Mouse (Mus musculus) forebrain, embryonic 10.5 days (tissue): Measurements from ENCODE around the gene Ift81. TPM values are rescaled to one million over a fixed set of nuclear protein-coding genes. Genes with fewer than 3 reads are reported as not detected.

Source experiments
- DNase-seq: peaks from one replicate; pipeline ENCODE4 v3.0.0-alpha.2; 2017; ENCODE audit warnings: low spot score; ENCODE audit errors: extremely low spot score
- H3K27ac ChIP-seq: fragments of 300-500 bp; sonication (generic); 2 replicates; pipeline ENCODE4 v1.5.1; 2016; ENCODE audit warnings: mild to moderate bottlenecking
- H3K27me3 ChIP-seq: fragments of 300-500 bp; sonication (generic); 2 replicates; pipeline ENCODE4 v1.6.1; 2016; ENCODE audit warnings: mild to moderate bottlenecking; ENCODE audit not compliant: poor library complexity, severe bottlenecking
- H3K36me3 ChIP-seq: fragments of 300-500 bp; sonication (generic); replicated peaks from 2 replicates; pipeline ENCODE4 v1.6.1; 2016; ENCODE audit warnings: mild to moderate bottlenecking, moderate library complexity
- H3K4me1 ChIP-seq: fragments of 300-500 bp; sonication (generic); 2 replicates; pipeline ENCODE4 v1.6.1; 2016
- H3K4me3 ChIP-seq: fragments of 300-500 bp; sonication (generic); 2 replicates; pipeline ENCODE4 v1.5.1; 2016; ENCODE audit warnings: mild to moderate bottlenecking, moderate library complexity
- H3K9me3 ChIP-seq: fragments of 300-500 bp; sonication (generic); 2 replicates; pipeline ENCODE4 v1.6.1; 2016; ENCODE audit warnings: mild to moderate bottlenecking, moderate library complexity
- WGBS: fragments of 180-500 bp; shearing (Covaris S2); methylation state at CpG from one replicate; pipeline ENCODE4 v1.1.7; 2016; 5-methylcytosine and 5-hydroxymethylcytosine counted together
- polyA plus RNA-seq: library from polyadenylated mRNA; unstranded; fragments of >200 nt; fragmentation: Nextera tagmentation; extraction: Ambion mirVana; gene quantifications from 2 replicates; pipeline ENCODE4 v1.2.1, GENCODE M21; 2016

Ift81 gene
- polyA plus RNA-seq, 1 experiment from 2014 or later, result 45.8 TPM

DNA sequence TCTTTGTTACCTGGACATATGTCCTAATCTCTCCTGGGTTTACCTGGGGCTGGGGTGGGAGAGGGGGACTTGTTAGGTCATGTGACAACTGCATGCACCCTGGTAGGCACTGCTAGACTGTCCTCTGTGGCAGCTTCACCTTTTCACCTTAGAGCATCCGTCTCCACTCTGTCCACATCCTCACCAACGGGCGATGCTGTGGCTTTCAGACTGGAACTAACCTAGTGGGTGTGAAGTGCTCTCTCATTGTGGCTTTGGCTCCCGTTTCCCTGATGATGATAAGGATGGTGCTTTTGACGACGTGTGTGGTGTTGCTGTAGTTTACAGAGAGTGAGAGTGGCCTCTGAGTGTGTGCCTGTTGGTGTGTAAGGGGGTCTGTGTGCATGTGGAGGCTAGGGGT lies 31.0 kb upstream of the Ift81 start:
- Histone ChIP-seq H3K9me3 (peaks cover 5% of the 10 kb centered on the region; the same call in 1 of the 2 replicates), H3K36me3 (no peaks in the 10 kb centered on the region), H3K27ac (no peak overlapping the region), H3K27me3 (peaks cover 23% of the 10 kb centered on the region), H3K4me1 (peaks cover 7% of the 10 kb centered on the region), H3K4me3 (no peak overlapping the region)
- DNase-seq, result no peak
- 91% methylated on average over 6 of the region's 6 CpGs for WGBS

DNA sequence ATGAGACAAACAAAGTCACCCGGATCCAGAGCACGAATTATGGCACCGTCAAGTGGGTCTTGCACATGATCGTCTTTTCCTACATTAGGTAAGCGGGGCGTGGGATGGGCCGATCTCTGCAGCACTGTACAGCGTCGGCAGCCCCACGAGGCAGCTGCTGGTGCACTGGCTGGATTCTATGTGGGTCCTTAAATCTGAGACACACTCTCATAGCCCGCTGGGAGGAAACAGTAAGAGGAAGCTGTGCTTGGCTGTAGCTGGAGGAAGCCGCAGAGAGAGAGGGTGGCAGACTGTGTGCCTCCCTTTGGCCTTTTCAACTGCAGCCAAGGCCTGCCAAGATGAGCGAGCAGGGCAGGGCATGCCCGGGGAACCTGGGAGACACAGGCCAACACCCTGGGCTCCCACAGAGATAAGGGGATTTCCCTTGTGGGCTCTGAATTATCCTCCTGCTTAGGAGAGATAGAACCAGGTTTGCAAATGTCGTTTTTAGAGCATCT lies 29.8 kb upstream of the Ift81 start:
- DNase-seq, result no peak

DNA sequence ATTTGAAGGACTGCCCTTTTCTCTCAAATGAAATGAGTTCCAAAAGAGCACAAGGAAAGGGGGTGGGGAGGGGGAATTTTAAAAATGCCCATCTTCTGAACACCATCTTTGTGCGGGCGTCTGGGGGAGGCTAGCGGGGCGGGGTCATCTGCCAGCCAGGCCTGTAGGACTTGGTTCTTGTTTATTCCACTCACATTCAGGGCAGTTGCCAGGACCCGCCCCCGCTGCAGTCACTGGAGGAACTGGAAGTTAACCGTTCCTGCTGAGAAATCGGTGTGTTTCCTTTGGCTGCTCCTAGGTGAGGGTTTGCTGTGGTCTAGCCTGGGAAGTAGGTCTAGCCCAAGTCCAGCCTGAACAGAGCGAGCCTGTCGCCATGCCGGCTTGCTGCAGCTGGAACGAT lies 29.4 kb upstream of the Ift81 start, which contains the start of gene P2rx7:
Gene P2rx7, plus strand, starts transcription at position 211 of the 400 bp plus-strand sequence.
- H3K36me3 ChIP-seq, result no peaks in the 10 kb centered on the region
- H3K4me1 ChIP-seq, result peaks cover 7% of the 10 kb centered on the region
- WGBS, result 88% methylated on average over 12 of the region's 12 CpGs
- H3K9me3 ChIP-seq, result peaks cover 5% of the 10 kb centered on the region; the same call in 1 of the 2 replicates
- H3K27me3 ChIP-seq, result peaks cover 10% of the 10 kb centered on the region; the same call in 1 of the 2 replicates
- H3K4me3 ChIP-seq, result no peak within 1 kb of the TSS
- DNase-seq, result no peak
- peak within 1 kb of the TSS; percentile 4 for H3K27ac ChIP-seq

More for the DNA sequence above, 29.8 kb upstream of the Ift81 start:
- H3K4me1 ChIP-seq, result peaks cover 7% of the 10 kb centered on the region
- WGBS, result 82% methylated on average over 15 of the region's 15 CpGs
- no peak overlapping the region for H3K4me3 ChIP-seq
- no peaks in the 10 kb centered on the region for H3K36me3 ChIP-seq
- H3K27ac ChIP-seq, result peak overlapping the region; percentile 4; the same call in 1 of the 2 replicates
- peaks cover 5% of the 10 kb centered on the region; the same call in 1 of the 2 replicates for H3K9me3 ChIP-seq
- peaks cover 12% of the 10 kb centered on the region; the same call in 1 of the 2 replicates for H3K27me3 ChIP-seq

DNA sequence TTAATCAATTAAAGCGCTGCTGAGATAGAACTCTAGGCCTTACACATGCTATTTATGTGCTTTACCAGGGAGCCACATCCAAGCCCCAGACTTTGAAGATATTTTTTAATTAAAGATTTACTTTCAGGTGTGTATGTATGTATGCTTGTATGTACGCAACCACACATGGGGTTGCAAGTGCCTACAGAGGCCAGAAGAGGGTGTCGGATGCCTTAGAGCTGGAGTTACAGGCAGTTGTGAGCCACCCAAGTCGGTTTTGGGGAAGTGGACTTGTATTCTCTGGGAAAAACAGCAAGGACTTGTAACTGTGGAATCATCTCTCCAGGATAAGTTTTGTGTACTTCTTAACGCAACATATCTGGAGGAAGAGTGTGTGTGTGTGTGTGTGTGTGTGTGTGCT lies 25.7 kb upstream of the Ift81 start:
- WGBS, result 86% methylated on average over 5 of the region's 5 CpGs
- Histone ChIP-seq H3K4me1 (peaks cover 18% of the 10 kb centered on the region), H3K4me3 (no peak overlapping the region), H3K27ac (no peak overlapping the region), H3K27me3 (no peaks in the 10 kb centered on the region; the same call in 1 of the 2 replicates), H3K36me3 (no peaks in the 10 kb centered on the region), H3K9me3 (no peaks in the 10 kb centered on the region)
- no peak for DNase-seq

DNA sequence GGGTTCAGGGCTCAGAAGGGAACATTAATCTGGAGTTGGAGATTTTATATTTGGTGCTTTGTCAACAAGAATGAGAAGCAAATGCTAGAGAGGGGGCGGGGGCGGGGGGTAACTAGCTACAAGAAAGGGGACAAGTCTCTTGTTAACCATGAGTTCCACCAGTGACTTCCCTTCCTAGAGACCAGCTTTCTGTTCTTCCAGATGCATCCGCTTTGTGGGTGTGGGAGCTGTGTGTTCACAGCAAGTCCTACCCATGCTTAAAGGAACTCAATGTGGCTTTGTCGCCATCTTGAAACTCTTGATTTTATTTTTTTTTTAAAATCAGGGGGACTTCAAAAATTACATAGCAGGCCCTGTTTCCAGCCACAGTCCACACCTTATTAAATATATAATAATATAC lies 25.2 kb upstream of the Ift81 start:
- H3K27ac ChIP-seq, result no peak overlapping the region
- no peaks in the 10 kb centered on the region; the same call in 1 of the 2 replicates for H3K27me3 ChIP-seq
- peaks cover 18% of the 10 kb centered on the region for H3K4me1 ChIP-seq
- no peak for DNase-seq
- H3K9me3 ChIP-seq, result no peaks in the 10 kb centered on the region
- 96% methylated on average over 4 of the region's 4 CpGs for WGBS
- H3K4me3 ChIP-seq, result no peak overlapping the region
- H3K36me3 ChIP-seq, result no peaks in the 10 kb centered on the region

DNA sequence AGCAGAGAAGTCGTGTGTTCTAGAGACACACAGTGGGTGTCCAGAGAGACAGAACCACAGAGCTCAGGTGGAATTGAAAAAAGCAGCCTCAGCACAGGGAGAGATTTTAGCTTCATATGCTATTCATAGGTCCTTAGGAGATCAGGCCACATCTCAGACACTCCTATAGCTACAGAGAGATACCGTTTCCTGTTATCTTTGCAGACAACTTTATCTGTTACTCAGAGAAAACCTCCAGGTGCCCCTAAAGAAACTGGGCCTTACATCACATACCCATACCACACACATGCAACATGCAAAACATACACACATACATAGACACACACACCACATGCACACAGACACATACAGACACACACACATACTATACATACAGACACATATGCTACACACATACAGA lies 24.0 kb upstream of the Ift81 start:
- 87% methylated on average over 2 of the region's 2 CpGs for WGBS
- Histone ChIP-seq H3K27me3 (no peaks in the 10 kb centered on the region; the same call in 1 of the 2 replicates), H3K4me1 (peaks cover 12% of the 10 kb centered on the region), H3K36me3 (no peaks in the 10 kb centered on the region), H3K4me3 (no peak overlapping the region), H3K27ac (no peak overlapping the region), H3K9me3 (no peaks in the 10 kb centered on the region)
- no peak for DNase-seq

DNA sequence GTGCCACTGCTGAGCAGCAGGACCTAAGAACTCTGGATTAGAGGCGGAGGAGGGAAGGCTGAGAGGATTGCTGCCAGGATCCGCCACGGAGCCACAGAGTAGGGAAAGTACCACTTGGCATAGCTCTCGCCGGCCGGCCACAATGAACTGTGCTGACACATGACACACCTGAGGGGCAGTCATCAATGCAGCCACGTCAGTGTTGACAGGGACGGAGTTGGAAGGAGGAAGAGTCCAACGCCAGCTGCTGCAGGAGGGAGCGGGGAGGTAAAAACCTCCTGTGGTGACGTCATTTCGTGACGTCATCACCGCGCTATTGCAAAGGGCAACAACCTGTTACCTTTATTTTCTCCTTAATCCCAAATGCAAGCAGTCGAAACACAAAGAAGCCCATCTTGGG lies 22.6 kb upstream of the Ift81 start:
- no peaks in the 10 kb centered on the region; the same call in 1 of the 2 replicates for H3K27me3 ChIP-seq
- H3K9me3 ChIP-seq, result no peaks in the 10 kb centered on the region
- H3K27ac ChIP-seq, result no peak overlapping the region
- H3K4me3 ChIP-seq, result peak overlapping the region; percentile 39
- peaks cover 11% of the 10 kb centered on the region for H3K4me1 ChIP-seq
- DNase-seq, result no peak
- WGBS, result 46% methylated on average over 16 of the region's 16 CpGs
- H3K36me3 ChIP-seq, result no peaks in the 10 kb centered on the region

DNA sequence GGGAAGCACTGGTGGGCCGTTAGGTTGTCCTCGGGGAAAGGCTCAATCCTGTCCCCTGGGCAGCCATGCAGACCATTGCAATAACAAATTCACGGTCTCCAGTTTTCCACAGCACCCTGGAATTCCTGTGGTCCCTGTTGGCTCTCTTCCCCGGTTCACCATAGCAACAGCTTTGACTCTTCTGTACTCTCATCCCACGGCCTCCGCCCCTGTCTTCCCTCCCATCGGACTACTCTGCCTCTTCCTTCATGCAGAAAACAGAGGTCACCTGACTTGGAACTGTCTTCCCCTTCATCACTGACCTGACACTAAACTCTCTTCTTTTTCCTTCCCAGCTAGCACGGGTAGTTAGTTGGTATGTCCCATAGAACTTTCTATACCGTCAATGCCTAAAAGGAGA lies 22.0 kb upstream of the Ift81 start:
- WGBS, result 89% methylated on average over 9 of the region's 9 CpGs
- no peaks in the 10 kb centered on the region; the same call in 1 of the 2 replicates for H3K27me3 ChIP-seq
- no peak for DNase-seq
- H3K4me3 ChIP-seq, result no peak overlapping the region
- H3K27ac ChIP-seq, result no peak overlapping the region
- no peaks in the 10 kb centered on the region for H3K9me3 ChIP-seq
- H3K4me1 ChIP-seq, result peaks cover 11% of the 10 kb centered on the region
- H3K36me3 ChIP-seq, result no peaks in the 10 kb centered on the region

DNA sequence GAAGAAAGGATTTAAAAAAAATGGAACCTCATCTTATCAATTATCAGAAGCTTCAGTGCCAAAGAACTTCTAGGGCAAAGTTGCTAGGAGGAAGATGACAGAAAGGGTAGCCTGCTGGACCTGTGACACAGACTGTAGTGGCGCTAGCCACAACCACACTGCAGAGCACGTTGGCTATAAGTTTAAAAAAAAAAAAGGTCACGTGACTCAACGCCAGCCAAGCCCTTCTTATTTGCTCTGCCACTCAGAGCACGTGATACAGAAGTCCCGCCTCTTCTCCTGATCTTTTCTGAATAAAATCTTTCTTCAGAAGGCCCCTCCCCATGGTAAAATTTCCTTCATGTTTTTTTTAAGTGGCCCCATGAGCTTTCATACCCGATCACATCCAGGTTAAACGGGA lies 20.9 kb upstream of the Ift81 start:
- WGBS, result 83% methylated on average over 8 of the region's 8 CpGs

DNA sequence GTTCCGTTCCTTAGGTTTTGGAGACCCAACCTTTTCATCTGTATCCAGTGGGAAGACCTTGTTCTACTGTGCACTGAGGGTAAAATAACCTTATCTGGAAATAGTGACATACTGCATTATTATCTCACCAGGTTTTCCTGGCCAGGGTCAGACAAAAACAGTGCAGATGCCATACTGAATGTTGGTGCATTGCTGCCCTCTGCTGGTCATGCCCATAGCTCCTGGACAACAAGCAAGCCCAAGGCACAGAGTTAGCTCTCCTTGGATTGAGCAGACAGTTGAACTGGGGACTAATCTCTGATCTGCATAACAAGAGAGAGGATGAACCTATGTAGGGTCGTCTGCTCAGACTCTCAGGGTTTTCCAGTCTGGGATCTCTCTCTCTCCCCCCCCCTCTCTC lies 12.9 kb upstream of the Ift81 start:
- Histone ChIP-seq H3K4me1 (peaks cover 9% of the 10 kb centered on the region), H3K36me3 (no peaks in the 10 kb centered on the region), H3K9me3 (no peaks in the 10 kb centered on the region), H3K27ac (no peak overlapping the region), H3K27me3 (no peaks in the 10 kb centered on the region), H3K4me3 (no peak overlapping the region)
- DNase-seq, result peak; percentile 87
- 40% methylated on average over 2 of the region's 2 CpGs for WGBS

More for the DNA sequence above, 20.9 kb upstream of the Ift81 start:
- DNase-seq, result no peak
- Histone ChIP-seq H3K27ac (no peak overlapping the region), H3K4me1 (peaks cover 11% of the 10 kb centered on the region), H3K9me3 (no peaks in the 10 kb centered on the region), H3K36me3 (no peaks in the 10 kb centered on the region), H3K27me3 (no peaks in the 10 kb centered on the region; the same call in 1 of the 2 replicates), H3K4me3 (no peak overlapping the region)

DNA sequence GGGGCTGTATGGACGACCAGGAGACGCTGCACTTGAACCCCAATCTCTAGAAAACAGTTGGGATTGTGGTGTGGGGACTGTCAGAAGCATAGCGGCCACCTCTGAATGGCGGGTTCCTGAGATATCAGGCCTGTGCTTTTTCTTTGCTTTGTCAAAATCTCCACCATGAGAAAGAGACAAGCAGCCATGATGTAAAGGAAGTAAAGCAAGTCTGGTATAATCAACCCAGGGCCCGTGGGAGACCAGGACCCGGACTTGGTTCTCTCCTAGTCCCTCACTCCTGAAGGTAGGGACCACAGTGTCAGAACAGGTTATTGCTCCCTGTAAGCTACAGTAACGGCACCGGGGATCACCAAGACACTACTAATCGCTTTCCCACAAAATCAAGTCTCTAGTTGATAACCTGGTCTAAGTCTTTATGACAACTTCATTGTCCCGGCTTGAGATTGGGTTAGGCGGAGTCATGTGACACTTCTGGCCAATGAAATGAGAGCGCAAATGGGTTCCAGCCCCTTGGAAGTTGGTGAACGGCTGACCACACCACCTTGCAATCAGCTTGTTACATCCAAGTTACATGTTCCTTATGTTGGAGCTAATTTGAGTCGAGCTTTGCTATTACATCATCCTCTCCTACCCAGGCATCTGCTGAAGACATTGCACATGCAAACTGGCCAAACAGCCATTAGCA lies 11.4 kb upstream of the Ift81 start:
- H3K27ac ChIP-seq, result no peak overlapping the region
- H3K36me3 ChIP-seq, result no peaks in the 10 kb centered on the region
- peaks cover 21% of the 10 kb centered on the region for H3K4me1 ChIP-seq
- 90% methylated on average over 14 of the region's 14 CpGs for WGBS
- no peaks in the 10 kb centered on the region for H3K9me3 ChIP-seq
- H3K4me3 ChIP-seq, result no peak overlapping the region
- no peak for DNase-seq
- H3K27me3 ChIP-seq, result no peaks in the 10 kb centered on the region

DNA sequence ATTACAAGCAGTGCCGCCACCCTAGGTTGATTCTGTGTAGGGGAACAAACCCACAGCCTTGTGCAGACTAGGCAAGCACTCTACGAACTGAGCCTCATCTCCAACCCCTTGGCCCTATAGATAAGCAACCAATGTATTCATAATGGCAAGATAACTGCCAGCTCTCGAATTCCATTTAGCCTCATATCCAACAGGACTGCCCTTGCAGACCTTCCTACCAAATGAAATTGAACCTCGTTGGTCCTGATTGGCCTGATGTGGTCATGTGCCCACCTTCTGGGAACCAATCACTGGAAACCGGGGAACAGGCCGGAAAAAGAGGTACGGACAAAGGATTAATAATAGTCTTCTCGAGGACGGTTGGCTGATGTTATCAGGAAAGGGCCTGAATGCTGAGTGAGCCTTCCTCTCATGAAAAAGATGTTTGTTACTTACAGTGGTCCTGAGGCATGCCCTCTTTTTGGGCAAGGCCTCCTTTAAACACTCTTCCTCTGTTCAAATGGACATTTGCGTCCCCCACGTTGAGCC lies 10.7 kb upstream of the Ift81 start:
- H3K4me3 ChIP-seq, result no peak overlapping the region
- H3K36me3 ChIP-seq, result no peaks in the 10 kb centered on the region
- 92% methylated on average over 11 of the region's 11 CpGs for WGBS
- H3K4me1 ChIP-seq, result peaks cover 21% of the 10 kb centered on the region
- H3K9me3 ChIP-seq, result no peaks in the 10 kb centered on the region
- DNase-seq, result no peak
- no peak overlapping the region for H3K27ac ChIP-seq
- no peaks in the 10 kb centered on the region for H3K27me3 ChIP-seq

DNA sequence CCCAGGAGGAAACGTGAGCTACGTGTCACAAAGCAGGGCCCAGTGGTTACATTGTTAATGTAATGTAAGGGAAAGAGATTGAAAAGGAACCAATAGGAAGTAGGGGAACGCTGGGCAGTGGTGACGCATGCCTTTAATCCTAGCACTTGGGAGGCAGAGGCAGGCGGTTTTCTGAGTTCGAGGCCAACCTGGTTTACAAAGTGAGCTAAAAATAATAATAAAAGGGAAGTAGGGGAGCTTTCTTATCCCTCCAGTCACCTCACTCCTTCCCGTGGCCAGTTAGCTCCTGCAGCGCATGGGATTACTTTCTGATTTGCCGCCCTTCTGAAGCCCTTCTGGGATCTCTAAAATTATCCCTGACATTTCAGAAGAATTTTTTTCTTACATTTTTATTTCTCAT lies 9.5 kb upstream of the Ift81 start:
- no peak overlapping the region for H3K27ac ChIP-seq
- H3K9me3 ChIP-seq, result no peaks in the 10 kb centered on the region
- H3K36me3 ChIP-seq, result no peaks in the 10 kb centered on the region
- no peak overlapping the region for H3K4me3 ChIP-seq
- 89% methylated on average over 9 of the region's 9 CpGs for WGBS
- DNase-seq, result no peak
- no peaks in the 10 kb centered on the region for H3K27me3 ChIP-seq
- H3K4me1 ChIP-seq, result peaks cover 21% of the 10 kb centered on the region
